Mouse (Mus musculus) Patski (cell line): ENCODE results near the gene Prim1. TPM values are rescaled to one million over a fixed set of nuclear protein-coding genes. Genes with fewer than 3 reads are reported as not detected.

Experiments
- ATAC-seq: fragments of 100-300 bp; one replicate; pipeline ENCODE4 v1.8.0; 2021
- CTCF ChIA-PET: fragments of 350-600 bp; sonication (Branson Sonifier 250); formaldehyde crosslinking; loops from one replicate; lab custom pipeline; 2022; ENCODE audit warnings: inconsistent platforms; lab: Charles Lee
- POLR2A ChIA-PET: fragments of 350-600 bp; sonication (Branson Sonifier 250); formaldehyde crosslinking; loops from one replicate; lab custom pipeline; 2022; ENCODE audit warnings: antibody characterized with exemption, inconsistent platforms; lab: Charles Lee
- DNase-seq: peaks from one replicate; pipeline ENCODE4 v3.0.0-alpha.2; 2011; ENCODE audit warnings: low read depth, low spot score
- H3K27me3 ChIP-seq: fragments of 371-371 bp; one replicate; pipeline ENCODE4 v1.5.1; 2021
- CTCF ChIP-seq: fragments of 100-300 bp; IDR thresholded peaks from one replicate; pipeline ENCODE4 v1.5.1; 2021
- in situ Hi-C: fragments of 300-500 bp; cut with MboI; formaldehyde crosslinking; loops from 3 replicates; pipeline ENCODE4 v1.11.1; 2018; ENCODE audit warnings: low pct_unique_long_range_greater_than_20kb, mixed read lengths
- polyA plus RNA-seq: library from polyadenylated mRNA; unstranded; gene quantifications from one replicate; pipeline ENCODE4 v1.2.3, GENCODE M21; 2021

The Prim1 gene
- polyA plus RNA-seq, 1 experiment from 2014 or later: 28.4 TPM

- POLR2A ChIA-PET: interaction anchor here (0.8 to 2.3 kb wide), 6 partner anchors 14 to 58 kb away, joined by 3 to 10 read pairs (median 4); partner anchors contain the start of gene Atp5b
- DNase-seq (no peak), ATAC-seq (no peak)
- H3K27me3 ChIP-seq: no peaks in the 10 kb centered on the region
- in situ Hi-C loops: loop anchor here (25.0 kb wide), 1 partner anchor 750 kb away; the partner anchor contains the start of gene Mbd6
- TF ChIP-seq CTCF: no peak
- CTCF ChIA-PET: interaction anchor here (1.1 kb wide), 1 partner anchor 367 kb away, joined by 3 read pairs; no protein-coding TSS in a partner anchor
Observed at GRCm38 (mm10) chr10:128036746-128037425, 21.9 kb downstream of the Prim1 start.

DNA sequence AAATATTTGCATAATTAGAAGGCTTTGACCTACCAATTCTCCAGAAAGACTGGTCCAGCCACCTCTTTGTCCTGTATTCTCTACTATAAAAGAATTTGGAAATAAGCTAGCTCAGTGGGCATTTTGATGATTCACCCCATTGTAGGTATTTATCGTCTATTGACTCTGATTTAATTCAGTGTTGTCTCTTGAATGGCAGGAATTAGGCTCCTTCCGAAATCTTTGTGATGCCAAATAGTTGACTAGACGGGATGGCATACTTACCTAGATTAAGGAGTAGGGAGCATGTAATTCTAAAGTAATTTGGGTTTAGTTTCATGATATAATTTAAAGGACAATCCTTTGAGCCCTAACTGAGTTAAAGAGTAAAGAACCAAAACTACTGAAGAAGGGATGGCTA is 23.0 kb downstream of the Prim1 start:
- no peaks in the 10 kb centered on the region for H3K27me3 ChIP-seq
- no peak for TF ChIP-seq CTCF
- in situ Hi-C loops: loop anchor here (25.0 kb wide), 1 partner anchor 751 kb away; the partner anchor contains the start of gene Mbd6
- CTCF ChIA-PET: interaction anchor here (1.1 kb wide), 1 partner anchor 368 kb away, joined by 3 read pairs; no protein-coding TSS in a partner anchor
- no peak for ATAC-seq
- POLR2A ChIA-PET: interaction anchor here (0.7 to 1.2 kb wide), 2 partner anchors 9 to 13 kb away, joined by 3 read pairs; no protein-coding TSS in a partner anchor
- no peak for DNase-seq

DNA sequence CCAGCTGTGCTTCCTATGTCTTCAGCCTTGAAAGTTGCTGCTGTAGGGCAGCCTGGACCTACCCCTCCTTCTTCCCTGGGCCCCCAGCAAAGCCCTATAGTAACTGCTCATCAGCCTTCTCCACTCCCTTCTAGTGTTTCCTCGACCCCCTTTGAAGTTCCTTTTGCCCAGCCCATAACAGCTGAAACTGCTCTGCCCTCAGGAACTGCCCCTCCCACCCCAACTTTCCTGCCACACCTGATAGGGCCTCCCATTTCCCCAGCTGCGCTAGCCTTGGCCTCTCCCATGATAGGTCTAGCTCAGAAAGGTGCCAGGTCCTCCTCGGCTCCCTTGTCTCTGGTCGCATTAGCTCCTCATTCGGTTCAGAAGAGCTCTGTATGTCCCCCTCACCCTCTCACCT is 24.2 kb downstream of the Prim1 start:
- POLR2A ChIA-PET: interaction anchor here (0.9 to 2.0 kb wide), 3 partner anchors 11 to 18 kb away, joined by 3 to 4 read pairs (median 4); no protein-coding TSS in a partner anchor
- CTCF ChIA-PET: interaction anchor here (1.8 to 2.6 kb wide), 2 partner anchors 13 to 44 kb away, joined by 4 to 7 read pairs; partner anchors contain the start of gene Atp5b
- TF ChIP-seq CTCF: no peak
- DNase-seq: no peak
- H3K27me3 ChIP-seq: no peaks in the 10 kb centered on the region
- in situ Hi-C loops: loop anchor here (25.0 kb wide), 1 partner anchor 752 kb away; the partner anchor contains the start of gene Mbd6
- ATAC-seq: no peak

GRCm38 (mm10) chr10:128039858-128040257 is 24.9 kb downstream of the Prim1 start:
- ChIA-PET CTCF (interaction anchor here (1.8 to 2.6 kb wide), 2 partner anchors 13 to 43 kb away, joined by 4 to 7 read pairs; partner anchors contain the start of gene Atp5b), POLR2A (interaction anchor here (0.9 to 2.0 kb wide), 2 partner anchors 13 to 18 kb away, joined by 3 to 4 read pairs; no protein-coding TSS in a partner anchor)
- H3K27me3 ChIP-seq: no peaks in the 10 kb centered on the region
- DNase-seq (no peak), ATAC-seq (no peak)
- in situ Hi-C loops: loop anchor here (25.0 kb wide), 1 partner anchor 753 kb away; the partner anchor contains the start of gene Mbd6
- TF ChIP-seq CTCF: no peak

DNA sequence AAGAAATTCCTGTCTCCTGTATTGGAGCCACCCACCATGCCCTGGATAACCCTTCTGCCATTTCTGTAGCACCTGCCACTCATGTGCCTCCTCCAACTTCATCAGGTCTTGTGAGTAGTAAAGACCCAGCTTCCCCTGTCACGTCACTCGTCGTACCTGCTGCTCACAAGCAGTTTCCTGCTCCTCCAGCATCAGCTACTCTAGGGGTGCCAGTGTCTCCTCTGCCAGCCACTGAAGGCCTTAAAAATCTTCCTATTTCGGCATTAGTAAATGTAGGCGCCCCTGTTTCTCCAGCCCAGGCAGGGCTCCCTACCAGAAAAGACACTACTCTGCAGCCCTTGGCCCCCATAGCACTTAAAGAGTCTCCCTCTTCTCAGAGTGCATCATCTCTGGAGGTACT is 25.3 kb downstream of the Prim1 start:
- POLR2A ChIA-PET: interaction anchor here (0.9 to 2.0 kb wide), 2 partner anchors 13 to 17 kb away, joined by 3 to 4 read pairs; no protein-coding TSS in a partner anchor
- no peak for DNase-seq
- no peaks in the 10 kb centered on the region for H3K27me3 ChIP-seq
- CTCF ChIA-PET: interaction anchor here (1.3 to 2.6 kb wide), 3 partner anchors 12 to 43 kb away, joined by 3 to 7 read pairs (median 4); partner anchors contain the start of gene Atp5b
- ATAC-seq: no peak
- in situ Hi-C loops: loop anchor here (25.0 kb wide), 1 partner anchor 753 kb away; the partner anchor contains the start of gene Mbd6
- no peak for TF ChIP-seq CTCF

DNA sequence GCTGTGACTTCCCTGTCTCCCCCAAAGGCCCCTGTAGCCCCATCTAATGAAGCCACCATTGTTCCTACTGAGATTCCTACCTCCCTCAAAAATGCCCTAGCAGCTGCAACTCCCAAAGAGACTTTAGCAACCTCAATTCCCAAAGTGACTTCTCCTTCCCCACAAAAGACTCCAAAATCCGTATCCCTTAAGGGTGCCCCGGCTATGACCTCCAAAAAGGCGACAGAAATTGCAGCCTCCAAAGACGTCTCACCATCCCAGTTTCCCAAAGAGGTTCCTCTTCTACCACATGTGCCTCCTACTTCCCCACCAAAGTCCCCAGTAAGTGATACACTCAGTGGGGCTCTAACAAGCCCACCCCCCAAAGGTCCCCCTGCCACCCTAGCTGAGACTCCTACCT is 26.7 kb downstream of the Prim1 start:
- POLR2A ChIA-PET: no interaction called here
- no peak for DNase-seq
- in situ Hi-C loops: loop anchor here (25.0 kb wide), 1 partner anchor 754 kb away; the partner anchor contains the start of gene Mbd6
- no peak for ATAC-seq
- CTCF ChIA-PET: interaction anchor here (1.3 kb wide), 1 partner anchor 16 kb away, joined by 3 read pairs; no protein-coding TSS in a partner anchor
- TF ChIP-seq CTCF: no peak
- no peaks in the 10 kb centered on the region for H3K27me3 ChIP-seq

GRCm38 (mm10) chr10:128042466-128042865 is 27.5 kb downstream of the Prim1 start:
- no peak for DNase-seq
- ATAC-seq: no peak
- H3K27me3 ChIP-seq: no peaks in the 10 kb centered on the region
- CTCF ChIA-PET: interaction anchor here (1.3 to 3.4 kb wide), 2 partner anchors 11 to 27 kb away, joined by 3 to 16 read pairs; no protein-coding TSS in a partner anchor
- TF ChIP-seq CTCF: no peak
- POLR2A ChIA-PET: interaction anchor here (1.3 kb wide), 1 partner anchor 12 kb away, joined by 4 read pairs; no protein-coding TSS in a partner anchor
- in situ Hi-C loops: loop anchor here (25.0 kb wide), 1 partner anchor 755 kb away; the partner anchor contains the start of gene Mbd6

- no peaks in the 10 kb centered on the region for H3K27me3 ChIP-seq
- DNase-seq (no peak), ATAC-seq (no peak)
- CTCF ChIA-PET: interaction anchor here (1.2 to 3.4 kb wide), 3 partner anchors 11 to 26 kb away, joined by 3 to 16 read pairs (median 3); no protein-coding TSS in a partner anchor
- POLR2A ChIA-PET: interaction anchor here (1.3 kb wide), 1 partner anchor 11 kb away, joined by 4 read pairs; no protein-coding TSS in a partner anchor
- TF ChIP-seq CTCF: no peak
- in situ Hi-C loops: loop anchor here (25.0 kb wide), 1 partner anchor 756 kb away; the partner anchor contains the start of gene Mbd6
Observed at GRCm38 (mm10) chr10:128043041-128043835, 28.3 kb downstream of the Prim1 start.

GRCm38 (mm10) chr10:128048157-128048556 is 33.2 kb downstream of the Prim1 start:
- ChIA-PET CTCF (interaction anchor here (1.0 kb wide), 1 partner anchor 9 kb away, joined by 3 read pairs; no protein-coding TSS in a partner anchor), POLR2A (no interaction called here)
- in situ Hi-C loops: loop anchor here (25.0 kb wide), 1 partner anchor 761 kb away; the partner anchor contains the start of gene Mbd6
- H3K27me3 ChIP-seq: no peaks in the 10 kb centered on the region
- ATAC-seq (no peak), DNase-seq (no peak)
- TF ChIP-seq CTCF: no peak
